Mouse (Mus musculus): ENCODE measurements at regions not wholly inside any gene's neighbourhood (a gene's known extent, or its start where the extent isn't known, plus 50 kb on each side); places are given as distances from the start of the nearest gene placed in this dataset.
A peak's percentile ranks its signal among the peaks of the same experiment; 100 is the strongest.

GRCm38 (mm10) chr5:62997464-62997863 lies 183.8 kb downstream of the Dthd1 start:
- no peak overlapping the region for H3K27ac ChIP-seq
- H3K4me1 ChIP-seq, result no peaks in the 10 kb centered on the region
- no peaks in the 10 kb centered on the region for H3K27me3 ChIP-seq
- 91% methylated on average over 1 of the region's 1 CpGs for WGBS
- no peaks in the 10 kb centered on the region for H3K36me3 ChIP-seq (replicated peaks)
- no peaks in the 10 kb centered on the region for H3K9me3 ChIP-seq
- ATAC-seq (ENCODE audit: low FRiP score), result no peak
- no peak overlapping the region for H3K4me3 ChIP-seq (replicated peaks)
- no peak overlapping the region for H3K4me2 ChIP-seq
- H3K9ac ChIP-seq, result no peak overlapping the region

- H3K9ac ChIP-seq, result no peak overlapping the region
- H3K36me3 ChIP-seq (replicated peaks), result no peaks in the 10 kb centered on the region
- ATAC-seq (ENCODE audit: low FRiP score), result no peak
- no peaks in the 10 kb centered on the region for H3K4me1 ChIP-seq
- H3K27me3 ChIP-seq, result no peaks in the 10 kb centered on the region
- H3K4me2 ChIP-seq, result no peak overlapping the region
- WGBS, result 82% methylated on average over 2 of the region's 2 CpGs
- no peaks in the 10 kb centered on the region for H3K9me3 ChIP-seq
- no peak overlapping the region for H3K27ac ChIP-seq
- H3K4me3 ChIP-seq (replicated peaks), result no peak overlapping the region
Measured at GRCm38 (mm10) chr5:63034446-63034845, 220.8 kb downstream of the Dthd1 start.

GRCm38 (mm10) chr5:63045751-63046150 lies 232.1 kb downstream of the Dthd1 start:
- no peak overlapping the region for H3K27ac ChIP-seq
- no peaks in the 10 kb centered on the region for H3K4me1 ChIP-seq
- no peak for ATAC-seq (ENCODE audit: low FRiP score)
- no peak overlapping the region for H3K9ac ChIP-seq
- H3K4me2 ChIP-seq, result no peak overlapping the region
- WGBS, result 85% methylated on average over 2 of the region's 2 CpGs
- no peaks in the 10 kb centered on the region for H3K9me3 ChIP-seq
- no peaks in the 10 kb centered on the region for H3K36me3 ChIP-seq (replicated peaks)
- no peaks in the 10 kb centered on the region for H3K27me3 ChIP-seq
- H3K4me3 ChIP-seq (replicated peaks), result no peak overlapping the region

DNA sequence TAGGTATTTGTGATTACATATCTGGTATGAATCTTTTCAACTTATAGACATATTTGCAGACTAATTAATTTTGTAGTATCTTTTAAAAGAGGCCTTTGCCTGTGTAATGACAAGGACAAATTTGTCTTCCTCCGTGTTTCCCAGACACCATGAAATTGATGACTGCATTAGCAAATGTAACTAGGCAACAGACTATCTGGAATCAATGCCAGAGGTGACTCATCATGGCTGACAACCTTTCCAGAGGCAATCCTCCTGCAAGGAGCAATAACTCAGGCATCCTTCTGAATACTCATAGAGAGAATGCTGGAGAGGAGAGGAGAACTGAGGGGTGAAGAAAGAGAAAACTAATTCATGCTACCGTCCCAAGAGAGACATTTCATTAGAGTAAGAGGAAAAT lies 249.7 kb downstream of the Dthd1 start:
- no peak for ATAC-seq (ENCODE audit: low FRiP score)

DNA sequence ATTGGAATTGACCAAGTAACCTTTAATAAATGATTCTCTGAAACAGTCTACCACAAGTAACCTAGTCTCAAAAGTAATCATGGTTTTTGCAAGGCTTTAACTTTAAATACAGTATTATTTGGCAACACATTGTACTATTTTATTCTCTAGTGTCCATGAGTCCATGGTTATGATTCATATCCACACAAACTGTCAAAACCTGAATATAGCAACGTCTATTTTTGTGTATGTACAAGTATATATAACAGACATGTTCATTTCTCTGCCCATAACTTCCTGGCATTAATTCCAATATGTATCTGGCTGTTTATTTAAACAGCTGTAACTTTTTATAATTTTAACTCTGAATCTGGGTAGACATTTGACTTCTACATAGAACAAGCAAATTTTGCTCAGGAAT lies 253.2 kb downstream of the Dthd1 start:
- Histone ChIP-seq H3K36me3 (replicated peaks) (no peaks in the 10 kb centered on the region), H3K27ac (no peak overlapping the region), H3K9ac (no peak overlapping the region), H3K4me3 (replicated peaks) (no peak overlapping the region), H3K27me3 (no peaks in the 10 kb centered on the region), H3K9me3 (no peaks in the 10 kb centered on the region), H3K4me1 (no peaks in the 10 kb centered on the region), H3K4me2 (no peak overlapping the region)
- 60% methylated on average over 1 of the region's 1 CpGs for WGBS
- no peak for ATAC-seq (ENCODE audit: low FRiP score)

More for the DNA sequence above, 249.7 kb downstream of the Dthd1 start:
- Histone ChIP-seq H3K27me3 (no peaks in the 10 kb centered on the region), H3K27ac (no peak overlapping the region), H3K4me2 (no peak overlapping the region), H3K36me3 (replicated peaks) (no peaks in the 10 kb centered on the region), H3K9me3 (no peaks in the 10 kb centered on the region), H3K9ac (no peak overlapping the region), H3K4me1 (no peaks in the 10 kb centered on the region), H3K4me3 (replicated peaks) (no peak overlapping the region)
- WGBS, result 82% methylated on average over 2 of the region's 2 CpGs

DNA sequence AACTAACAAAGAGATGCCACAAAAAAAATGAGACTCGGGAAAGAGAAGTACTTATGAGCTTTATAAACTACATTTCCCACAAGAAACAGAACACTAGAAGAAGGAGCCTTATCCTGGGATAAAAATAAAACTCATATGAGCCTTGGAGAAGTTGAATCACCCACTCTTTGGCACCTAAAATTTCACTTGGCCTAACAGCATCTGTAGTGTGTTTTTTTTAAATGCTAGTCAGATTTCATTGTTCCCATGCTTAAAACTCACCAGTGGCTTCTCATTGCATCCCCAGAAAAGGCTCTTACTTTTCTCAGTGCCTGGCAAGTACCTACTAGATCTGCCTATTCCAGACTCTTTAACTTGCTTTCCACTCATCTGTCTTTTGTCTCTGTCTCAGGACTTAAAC lies 284.5 kb downstream of the Dthd1 start:
- Histone ChIP-seq H3K9ac (no peak overlapping the region), H3K36me3 (replicated peaks) (no peaks in the 10 kb centered on the region), H3K4me1 (no peaks in the 10 kb centered on the region), H3K27ac (no peak overlapping the region), H3K4me3 (replicated peaks) (no peak overlapping the region), H3K9me3 (no peaks in the 10 kb centered on the region), H3K4me2 (no peak overlapping the region), H3K27me3 (no peaks in the 10 kb centered on the region)
- WGBS, result 86% methylated on average over 1 of the region's 1 CpGs
- no peak for ATAC-seq (ENCODE audit: low FRiP score)

GRCm38 (mm10) chr5:63132552-63132951 lies 318.9 kb downstream of the Dthd1 start:
- Histone ChIP-seq H3K4me2 (no peak overlapping the region), H3K27ac (no peak overlapping the region), H3K9me3 (no peaks in the 10 kb centered on the region), H3K9ac (no peak overlapping the region), H3K27me3 (no peaks in the 10 kb centered on the region), H3K36me3 (replicated peaks) (no peaks in the 10 kb centered on the region), H3K4me1 (no peaks in the 10 kb centered on the region), H3K4me3 (replicated peaks) (no peak overlapping the region)
- no peak for ATAC-seq (ENCODE audit: low FRiP score)

- Histone ChIP-seq H3K4me2 (no peak overlapping the region), H3K4me3 (replicated peaks) (no peak overlapping the region), H3K27ac (no peak overlapping the region), H3K4me1 (no peaks in the 10 kb centered on the region), H3K9me3 (no peaks in the 10 kb centered on the region), H3K36me3 (replicated peaks) (no peaks in the 10 kb centered on the region), H3K27me3 (no peaks in the 10 kb centered on the region), H3K9ac (no peak overlapping the region)
- no peak for ATAC-seq (ENCODE audit: low FRiP score)
Measured at GRCm38 (mm10) chr5:63137957-63138356, 324.3 kb downstream of the Dthd1 start.

DNA sequence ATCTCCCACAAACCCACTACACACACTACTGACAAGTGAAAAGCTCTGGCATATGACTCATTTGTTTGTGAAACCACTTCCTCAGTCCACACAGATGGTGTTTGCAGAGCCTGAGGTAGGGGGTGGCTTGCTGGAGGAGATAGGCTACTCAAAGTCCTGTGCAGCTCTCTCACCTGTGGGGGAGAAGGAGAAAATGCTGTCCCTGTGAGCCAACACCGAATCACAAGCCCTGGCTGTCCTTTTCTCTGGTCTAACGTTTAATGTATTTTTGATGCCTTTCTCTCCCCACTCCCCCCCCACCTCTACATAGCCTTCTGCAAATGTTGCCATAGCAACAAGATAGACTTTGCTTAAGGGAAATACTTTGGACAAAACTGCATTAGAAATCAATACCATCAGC lies 356.1 kb downstream of the Dthd1 start:
- no peak for ATAC-seq (ENCODE audit: low FRiP score)
- Histone ChIP-seq H3K4me1 (no peaks in the 10 kb centered on the region), H3K27ac (no peak overlapping the region), H3K9ac (no peak overlapping the region), H3K4me3 (replicated peaks) (no peak overlapping the region), H3K27me3 (no peaks in the 10 kb centered on the region), H3K36me3 (replicated peaks) (no peaks in the 10 kb centered on the region), H3K4me2 (no peak overlapping the region), H3K9me3 (no peaks in the 10 kb centered on the region)
- 62% methylated on average over 2 of the region's 2 CpGs for WGBS

DNA sequence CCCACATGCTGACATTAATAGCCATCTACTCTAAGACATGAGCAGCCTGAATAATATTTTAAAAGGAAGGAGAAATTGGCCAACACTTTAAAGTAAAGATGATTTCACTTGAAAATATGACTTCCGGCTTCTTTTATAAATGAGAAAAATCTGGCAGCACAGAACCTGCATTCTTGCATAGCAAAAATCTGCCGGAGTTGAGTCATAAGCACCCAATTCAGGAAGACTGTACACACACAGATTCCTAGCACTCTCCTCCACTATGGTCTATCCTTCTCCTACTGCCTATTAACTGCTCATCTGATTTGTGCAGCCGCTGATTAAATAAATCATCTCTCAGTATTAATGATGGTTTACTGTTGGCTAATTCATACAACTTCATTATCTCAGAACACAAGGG lies 356.9 kb downstream of the Dthd1 start:
- no peak for ATAC-seq (ENCODE audit: low FRiP score)
- no peak overlapping the region for H3K4me2 ChIP-seq
- no peak overlapping the region for H3K27ac ChIP-seq
- H3K9me3 ChIP-seq, result no peaks in the 10 kb centered on the region
- no peak overlapping the region for H3K9ac ChIP-seq
- H3K4me1 ChIP-seq, result no peaks in the 10 kb centered on the region
- no peaks in the 10 kb centered on the region for H3K27me3 ChIP-seq
- H3K36me3 ChIP-seq (replicated peaks), result no peaks in the 10 kb centered on the region
- H3K4me3 ChIP-seq (replicated peaks), result no peak overlapping the region
- 96% methylated on average over 3 of the region's 3 CpGs for WGBS

GRCm38 (mm10) chr5:63213381-63213780 lies 399.8 kb downstream of the Dthd1 start:
- no peak overlapping the region for H3K4me2 ChIP-seq
- no peak for ATAC-seq (ENCODE audit: low FRiP score)
- H3K9me3 ChIP-seq, result no peaks in the 10 kb centered on the region
- H3K4me3 ChIP-seq (replicated peaks), result no peak overlapping the region
- H3K27me3 ChIP-seq, result no peaks in the 10 kb centered on the region
- H3K4me1 ChIP-seq, result no peaks in the 10 kb centered on the region
- WGBS, result 85% methylated on average over 2 of the region's 2 CpGs
- no peaks in the 10 kb centered on the region for H3K36me3 ChIP-seq (replicated peaks)
- no peak overlapping the region for H3K27ac ChIP-seq
- H3K9ac ChIP-seq, result no peak overlapping the region

DNA sequence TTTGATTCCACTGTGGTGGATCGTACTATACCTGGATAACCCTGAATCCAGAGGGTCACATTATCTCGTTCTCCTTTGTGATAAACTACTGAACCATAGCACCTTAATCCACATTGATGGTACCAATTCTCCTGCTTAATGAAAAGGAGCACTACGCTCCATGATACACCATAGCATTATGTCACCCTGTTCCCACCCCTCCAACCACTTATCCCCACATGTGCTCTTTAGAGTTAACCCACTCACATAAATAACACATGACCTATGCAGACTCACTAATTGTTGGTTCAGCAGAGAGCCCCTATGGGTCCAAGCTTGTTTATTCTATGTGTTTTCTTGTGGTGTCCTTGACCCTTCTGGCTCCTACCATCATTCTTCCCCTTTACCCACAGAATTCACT lies 405.8 kb downstream of the Dthd1 start:
- Histone ChIP-seq H3K4me3 (replicated peaks) (no peak overlapping the region), H3K36me3 (replicated peaks) (no peaks in the 10 kb centered on the region), H3K9me3 (no peaks in the 10 kb centered on the region), H3K27ac (no peak overlapping the region), H3K4me2 (no peak overlapping the region), H3K9ac (no peak overlapping the region), H3K27me3 (no peaks in the 10 kb centered on the region), H3K4me1 (no peaks in the 10 kb centered on the region)
- peak; percentile 58; the same call in 1 of the 2 replicates for ATAC-seq (ENCODE audit: low FRiP score)
- WGBS, result 56% methylated on average over 3 of the region's 3 CpGs

DNA sequence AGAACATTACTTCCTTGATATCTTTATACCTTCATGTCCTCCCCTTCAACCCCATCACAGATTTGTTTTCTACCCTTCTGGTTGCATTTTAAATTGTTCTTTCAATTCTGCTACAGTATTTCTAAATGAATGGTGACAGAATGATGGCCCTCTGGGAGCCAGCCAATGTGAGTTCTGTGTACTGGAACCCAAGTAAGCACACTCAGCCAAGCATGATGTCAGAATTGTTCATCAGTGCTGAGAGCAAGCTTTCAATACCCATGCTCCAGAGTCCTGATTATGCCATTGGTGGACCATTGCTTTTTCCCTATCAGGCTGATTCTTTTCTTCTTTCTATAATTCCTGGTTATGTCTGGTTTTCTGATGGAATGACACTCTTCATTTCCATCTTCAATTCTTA lies 386.3 kb upstream of the Nwd2 start:
- Histone ChIP-seq H3K4me2 (no peak overlapping the region), H3K4me1 (no peaks in the 10 kb centered on the region), H3K9ac (no peak overlapping the region), H3K36me3 (replicated peaks) (no peaks in the 10 kb centered on the region), H3K27ac (no peak overlapping the region), H3K9me3 (no peaks in the 10 kb centered on the region), H3K27me3 (no peaks in the 10 kb centered on the region), H3K4me3 (replicated peaks) (no peak overlapping the region)
- ATAC-seq (ENCODE audit: low FRiP score), result no peak

Data from forebrain, embryonic 12.5 days (tissue).